In genomic region chr7:27128162-27128561, GRCm38 (mm10) we compare ENCODE assay signal across 9 mouse cellular contexts. TPM values are rescaled to one million over a fixed set of nuclear protein-coding genes. Genes with fewer than 3 reads are reported as not detected.
DNase-seq lines count a peak whose midpoint lies in the region; ATAC-seq and TF ChIP-seq lines count a peak whose summit lies in the region.
"Had no signal": no experiment of that assay in that cellular context is flagged by ENCODE, and none has a peak within 500 bp of the region (broad histone marks: within the 10 kb centered on the region; RNA-seq: fewer than 3 reads in every experiment).

No protein-coding gene starts in this region.

- 51% methylated on average over 3 of the region's 3 CpGs for WGBS in embryonic facial prominence, embryonic 11.5 days
- 46% methylated on average over 3 of the region's 3 CpGs for WGBS in kidney, embryonic 16.5 days
- 52% methylated on average over 3 of the region's 3 CpGs for WGBS in stomach, postnatal 0 days

- H3K27me3 ChIP-seq in embryonic facial prominence, embryonic 11.5 days (ENCODE audit: control insufficient read depth, insufficient read depth, low read length), result no peaks in the 10 kb centered on the region
- no peaks in the 10 kb centered on the region for H3K27me3 ChIP-seq in kidney, embryonic 16.5 days (ENCODE audit: insufficient read depth, low read length)
- H3K27me3 ChIP-seq in stomach, postnatal 0 days (ENCODE audit: control insufficient read depth, insufficient read depth, low read length), result no peaks in the 10 kb centered on the region

- no peak for TF ChIP-seq EP300 in stomach, postnatal 0 days (optimal IDR thresholded peaks at IDR 0.05)

- H3K4me3 ChIP-seq in embryonic facial prominence, embryonic 11.5 days (ENCODE audit: low read depth, low read length), result no peak overlapping the region
- H3K4me3 ChIP-seq in kidney, embryonic 16.5 days (ENCODE audit: low read length), result no peak overlapping the region
- H3K4me3 ChIP-seq in stomach, postnatal 0 days (ENCODE audit: low read depth, low read length), result no peak overlapping the region
- H3K4me3 ChIP-seq: erythroblast, embryonic 14.5 days had no signal

- no peak overlapping the region for H3K4me2 ChIP-seq in embryonic facial prominence, embryonic 11.5 days (ENCODE audit: low read depth, low read length)
- no peak overlapping the region for H3K4me2 ChIP-seq in kidney, embryonic 16.5 days (replicated peaks; ENCODE audit: low read depth, low read length)
- H3K4me2 ChIP-seq in stomach, postnatal 0 days (replicated peaks; ENCODE audit: low read depth), result no peak overlapping the region

- TF ChIP-seq CTCF in stomach, postnatal 0 days (IDR thresholded peaks at IDR 0.05; ENCODE audit: low read depth), result peak; percentile 89

- peak; percentile 13 to 51 for DNase-seq in left cerebral cortex, postnatal 10 days (ENCODE audit: extremely low spot score in 1 of 2, low spot score in 2 of 2)
- DNase-seq in left cerebral cortex, adult 11 months (ENCODE audit: low spot score), result no peak
- peak; percentile 64 for DNase-seq in NIH3T3 (ENCODE audit: low read depth)
- peak; percentile 36 for DNase-seq in embryonic facial prominence, embryonic 11.5 days (ENCODE audit: low spot score)
- DNase-seq in lung, postnatal 10 days, result peak; percentile 60
- DNase-seq in stomach, postnatal 0 days (ENCODE audit: low spot score), result peak; percentile 61
- no peak for DNase-seq in cerebellum, adult 9-10 months

- intact Hi-C loops in left cerebral cortex, postnatal 10 days (cut with DNase I), result no loop called here

- H3K9ac ChIP-seq in embryonic facial prominence, embryonic 11.5 days (replicated peaks; ENCODE audit: low read length), result no peak overlapping the region
- no peak overlapping the region for H3K9ac ChIP-seq in kidney, embryonic 16.5 days (replicated peaks; ENCODE audit: low read length)
- H3K9ac ChIP-seq in stomach, postnatal 0 days (ENCODE audit: low read length), result no peak overlapping the region

- H3K4me1 ChIP-seq in embryonic facial prominence, embryonic 11.5 days (ENCODE audit: control insufficient read depth, insufficient read depth, low read length), result no peaks in the 10 kb centered on the region
- H3K4me1 ChIP-seq in kidney, embryonic 16.5 days (ENCODE audit: insufficient read depth, low read length), result peaks cover 3% of the 10 kb centered on the region; the same call in 1 of the 2 replicates
- H3K4me1 ChIP-seq in stomach, postnatal 0 days (replicated peaks; ENCODE audit: control insufficient read depth, insufficient read depth), result no peaks in the 10 kb centered on the region

- no peaks in the 10 kb centered on the region for H3K9me3 ChIP-seq in embryonic facial prominence, embryonic 11.5 days (replicated peaks; ENCODE audit: control insufficient read depth, low read length)
- peaks cover 3% of the 10 kb centered on the region; the same call in 1 of the 2 replicates for H3K9me3 ChIP-seq in kidney, embryonic 16.5 days (ENCODE audit: low read length)
- no peaks in the 10 kb centered on the region for H3K9me3 ChIP-seq in stomach, postnatal 0 days (ENCODE audit: control insufficient read depth, low read length)

- 0 out of 2 replicates have a peak, but pooled peaks have one; percentile 26 for ATAC-seq in embryonic facial prominence, embryonic 11.5 days (replicated peaks; ENCODE audit: insufficient number of reproducible peaks, low FRiP score, low TSS enrichment, low read depth)
- ATAC-seq in kidney, embryonic 16.5 days (ENCODE audit: low FRiP score, low TSS enrichment), result peak; percentile 66
- ATAC-seq in stomach, postnatal 0 days (ENCODE audit: low FRiP score, low TSS enrichment), result peak; percentile 79

- no peak overlapping the region for H3K27ac ChIP-seq in embryonic facial prominence, embryonic 11.5 days (replicated peaks; ENCODE audit: low read depth, low read length)
- no peak overlapping the region for H3K27ac ChIP-seq in kidney, embryonic 16.5 days (ENCODE audit: low read length)
- H3K27ac ChIP-seq in stomach, postnatal 0 days (replicated peaks), result no peak overlapping the region

- no peaks in the 10 kb centered on the region for H3K36me3 ChIP-seq in embryonic facial prominence, embryonic 11.5 days (replicated peaks; ENCODE audit: control insufficient read depth, insufficient read depth, low read depth, low read length)
- H3K36me3 ChIP-seq in kidney, embryonic 16.5 days (ENCODE audit: insufficient read depth, low read length), result no peaks in the 10 kb centered on the region
- no peaks in the 10 kb centered on the region for H3K36me3 ChIP-seq in stomach, postnatal 0 days (ENCODE audit: control insufficient read depth, insufficient read depth, low read length)

RNA-seq across cellular contexts. Expression of gene Cyp2f2, which starts 8.5 kb away (rescaled TPM):
- under 1 TPM; 0.34 to 0.39 TPM for total RNA-seq in left cerebral cortex, postnatal 10 days (2021)
- polyA plus RNA-seq in embryonic facial prominence, embryonic 11.5 days (2014; fragmentation: Nextera tagmentation; extraction: Ambion mirVana), result not detected in 2 replicates
- 0.30 and 0.49 TPM in 2 replicates for polyA plus RNA-seq in kidney, embryonic 16.5 days (2015; fragmentation: Nextera tagmentation; extraction: Ambion mirVana)
- 108 and 155 TPM in 2 replicates for polyA plus RNA-seq in stomach, postnatal 0 days (2015; fragmentation: Nextera tagmentation; extraction: Ambion mirVana)
- polyA plus RNA-seq: erythroblast, embryonic 14.5 days had no signal

RNA-seq across cellular contexts. Expression of gene Cyp2t4, which starts 25.4 kb away (rescaled TPM):
- total RNA-seq in left cerebral cortex, postnatal 10 days (2021), result not detected
- polyA plus RNA-seq in embryonic facial prominence, embryonic 11.5 days (2014; fragmentation: Nextera tagmentation; extraction: Ambion mirVana), result 0.13 TPM in 1 of 2 replicates, not detected in the other
- polyA plus RNA-seq in kidney, embryonic 16.5 days (2015; fragmentation: Nextera tagmentation; extraction: Ambion mirVana), result 0.10 and 0.24 TPM in 2 replicates
- polyA plus RNA-seq in stomach, postnatal 0 days (2015; fragmentation: Nextera tagmentation; extraction: Ambion mirVana), result 0.11 TPM in 1 of 2 replicates, not detected in the other
- polyA plus RNA-seq: erythroblast, embryonic 14.5 days had no signal

RNA-seq across cellular contexts. Expression of gene Egln2, which starts 38.4 kb away (rescaled TPM):
- total RNA-seq in left cerebral cortex, postnatal 10 days (2021), result 10 to 100 TPM; 82.3 to 84.9 TPM
- polyA plus RNA-seq in embryonic facial prominence, embryonic 11.5 days (2014; fragmentation: Nextera tagmentation; extraction: Ambion mirVana), result 33.3 and 36.5 TPM in 2 replicates
- 75.4 and 76.9 TPM in 2 replicates for polyA plus RNA-seq in kidney, embryonic 16.5 days (2015; fragmentation: Nextera tagmentation; extraction: Ambion mirVana)
- polyA plus RNA-seq in stomach, postnatal 0 days (2015; fragmentation: Nextera tagmentation; extraction: Ambion mirVana), result 51.0 and 53.4 TPM in 2 replicates

RNA-seq across cellular contexts. Expression of gene Rab4b, which starts 50.5 kb away (rescaled TPM):
- 10 to 100 TPM; 85.4 to 89.5 TPM for total RNA-seq in left cerebral cortex, postnatal 10 days (2021)
- 49.3 and 51.3 TPM in 2 replicates for polyA plus RNA-seq in embryonic facial prominence, embryonic 11.5 days (2014; fragmentation: Nextera tagmentation; extraction: Ambion mirVana)
- polyA plus RNA-seq in kidney, embryonic 16.5 days (2015; fragmentation: Nextera tagmentation; extraction: Ambion mirVana), result 65.7 and 67.9 TPM in 2 replicates
- polyA plus RNA-seq in stomach, postnatal 0 days (2015; fragmentation: Nextera tagmentation; extraction: Ambion mirVana), result 70.7 and 72.2 TPM in 2 replicates

RNA-seq across cellular contexts. Expression of gene Gm21983, which starts 52.7 kb away (rescaled TPM):
- not detected for total RNA-seq in left cerebral cortex, postnatal 10 days (2021)
- not detected in 2 replicates for polyA plus RNA-seq in embryonic facial prominence, embryonic 11.5 days (2014; fragmentation: Nextera tagmentation; extraction: Ambion mirVana)
- not detected in 2 replicates for polyA plus RNA-seq in kidney, embryonic 16.5 days (2015; fragmentation: Nextera tagmentation; extraction: Ambion mirVana)
- not detected in 2 replicates for polyA plus RNA-seq in stomach, postnatal 0 days (2015; fragmentation: Nextera tagmentation; extraction: Ambion mirVana)
- polyA plus RNA-seq: erythroblast, embryonic 14.5 days had no signal

Comparison
In these comparisons a context has a peak if more than half of its experiments do, and no peak if none do; other contexts are left out.
1. DNase-seq: peak in left cerebral cortex, postnatal 10 days (2 of 2), NIH3T3 (single experiment), embryonic facial prominence, embryonic 11.5 days (single experiment), lung, postnatal 10 days (single experiment) and stomach, postnatal 0 days (single experiment); none in left cerebral cortex, adult 11 months (single experiment) and cerebellum, adult 9-10 months (single experiment).
2. ATAC-seq: peak in every context shown above with its lines; median percentile 79 in stomach, postnatal 0 days; 66 in kidney, embryonic 16.5 days; 26 in embryonic facial prominence, embryonic 11.5 days.
3. RNA of gene Cyp2f2, which starts 8.5 kb away (polyA plus RNA-seq): 108 to 155 TPM in stomach, postnatal 0 days; 0.30 to 0.49 TPM in kidney, embryonic 16.5 days and not detected in embryonic facial prominence, embryonic 11.5 days; every median in the first group is over 10 times any median in the second.